Mouse (Mus musculus) midbrain, postnatal 0 days (tissue): ENCODE data around the gene Vsig1. TPM values are rescaled to one million over a fixed set of nuclear protein-coding genes. Genes with fewer than 3 reads are reported as not detected.

Source experiments
- ATAC-seq: fragments of 200-750 bp; cut with Nextera tagmentation; 2 replicates; pipeline ENCODE4 v1.8.0; 2017; ENCODE audit warnings: moderate number of reproducible peaks, mild to moderate bottlenecking, moderate TSS enrichment, moderate library complexity; ENCODE audit not compliant: low FRiP score
- DNase-seq: peaks from one replicate; pipeline ENCODE4 v3.0.0-alpha.2; 2015; ENCODE audit warnings: low spot score
- H3K27ac ChIP-seq: fragments of 300-500 bp; sonication (generic); 2 replicates; pipeline ENCODE4 v1.5.1; 2014; ENCODE audit warnings: low read depth, mild to moderate bottlenecking, low read length, mixed read lengths
- H3K27me3 ChIP-seq: fragments of 300-500 bp; sonication (generic); 2 replicates; pipeline ENCODE4 v1.6.1; 2014; ENCODE audit warnings: low read length, control low read depth, mixed read lengths; ENCODE audit not compliant: insufficient read depth
- H3K36me3 ChIP-seq: fragments of 300-500 bp; sonication (generic); 2 replicates; pipeline ENCODE4 v1.6.1; 2014; ENCODE audit warnings: low read length, control low read depth, mixed read lengths; ENCODE audit not compliant: insufficient read depth
- H3K4me1 ChIP-seq: fragments of 300-500 bp; sonication (generic); 2 replicates; pipeline ENCODE4 v1.6.1; 2014; ENCODE audit warnings: mild to moderate bottlenecking, control low read depth, antibody characterized with exemption, low read length, mixed read lengths; ENCODE audit not compliant: insufficient read depth
- H3K4me2 ChIP-seq: fragments of 300-500 bp; sonication (generic); 2 replicates; pipeline ENCODE4 v1.6.1; 2014; ENCODE audit warnings: low read depth, mild to moderate bottlenecking, low read length, mixed read lengths; ENCODE audit not compliant: poor library complexity, severe bottlenecking
- H3K4me3 ChIP-seq: fragments of 300-500 bp; sonication (generic); 2 replicates; pipeline ENCODE4 v1.5.1; 2014; ENCODE audit warnings: low read depth, mild to moderate bottlenecking, low read length, moderate library complexity
- H3K9ac ChIP-seq: fragments of 300-500 bp; sonication (generic); replicated peaks from 2 replicates; pipeline ENCODE4 v1.6.1; 2014; ENCODE audit warnings: mild to moderate bottlenecking, low read length, moderate library complexity, mixed read lengths; ENCODE audit not compliant: poor library complexity, severe bottlenecking
- H3K9me3 ChIP-seq: fragments of 300-500 bp; sonication (generic); 2 replicates; pipeline ENCODE4 v1.6.1; 2016; ENCODE audit warnings: low read length, control low read depth
- CTCF ChIP-seq: IDR thresholded peaks from 2 replicates; pipeline ENCODE4 v1.5.1; 2016; ENCODE audit warnings: antibody characterized with exemption, mild to moderate bottlenecking
- WGBS: fragments of 180-500 bp; shearing (Covaris S2); extraction: QIAGEN DNeasy Blood & Tissue Kit; methylation state at CpG from one replicate; pipeline ENCODE4 v1.1.7; 2014; 5-methylcytosine and 5-hydroxymethylcytosine counted together
- polyA plus RNA-seq: library from polyadenylated mRNA; unstranded; fragments of >200 nt; fragmentation: Nextera tagmentation; extraction: Ambion mirVana; gene quantifications from 2 replicates; pipeline ENCODE4 v1.2.1, GENCODE M21; 2015
- total RNA-seq: library from RNA; depleted of rRNA; stranded (reverse); fragments of >200 nt; gene quantifications from 2 replicates; pipeline ENCODE4 v1.2.3, GENCODE M21; 2014; rRNA removed

The Vsig1 gene
- 0.11 TPM in 1 of 2 replicates, not detected in the other for total RNA-seq
- polyA plus RNA-seq: 0.12 and 0.16 TPM in 2 replicates

DNA sequence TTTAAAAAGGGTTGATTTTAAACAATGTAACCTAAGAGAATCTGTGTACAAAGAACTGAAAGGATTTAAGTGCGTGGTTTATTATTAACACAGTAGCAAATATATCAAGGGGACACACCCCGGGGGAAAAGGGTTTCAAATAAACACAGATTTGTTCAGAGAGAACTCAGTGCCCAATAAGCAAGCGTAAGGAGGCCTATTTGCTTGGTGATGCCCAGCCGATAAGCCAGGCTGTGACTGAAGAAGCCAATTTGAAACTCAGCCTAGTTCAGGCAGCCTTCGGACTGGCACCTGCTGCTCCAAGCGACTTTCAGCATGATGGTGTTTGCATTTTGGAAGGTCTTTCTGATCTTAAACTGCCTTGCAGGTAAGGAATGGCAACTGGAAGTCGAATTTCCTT, at the start of gene Vsig1:
Vsig1 (plus strand) TSS at position 249 of the 400 bp plus-strand sequence.
- H3K4me2 ChIP-seq: no peak within 1 kb of the TSS
- no peak within 1 kb of the TSS for H3K9ac ChIP-seq
- no peaks in the 10 kb centered on the region for H3K9me3 ChIP-seq
- no peak within 1 kb of the TSS for H3K27ac ChIP-seq
- WGBS: 69% methylated on average over 7 of the region's 7 CpGs
- DNase-seq (no peak), ATAC-seq (no peak)
- H3K4me3 ChIP-seq: no peak within 1 kb of the TSS
- TF ChIP-seq CTCF: no peak
- H3K27me3 ChIP-seq: peaks cover 7% of the 10 kb centered on the region; the same call in 1 of the 2 replicates
- no peaks in the 10 kb centered on the region for H3K36me3 ChIP-seq
- H3K4me1 ChIP-seq: no peaks in the 10 kb centered on the region

- no peak overlapping the region for H3K4me2 ChIP-seq
- no peak overlapping the region for H3K4me3 ChIP-seq
- H3K9ac ChIP-seq: no peak overlapping the region
- H3K27me3 ChIP-seq: no peaks in the 10 kb centered on the region; the same call in 1 of the 2 replicates
- no peaks in the 10 kb centered on the region for H3K36me3 ChIP-seq
- ATAC-seq (no peak), DNase-seq (no peak)
- WGBS: 92% methylated on average over 6 of the region's 6 CpGs
- no peaks in the 10 kb centered on the region for H3K9me3 ChIP-seq
- TF ChIP-seq CTCF: no peak
- H3K27ac ChIP-seq: no peak overlapping the region
- no peaks in the 10 kb centered on the region for H3K4me1 ChIP-seq
Observed at GRCm38 (mm10) chrX:140862760-140863159, 44.6 kb upstream of the Vsig1 start.

GRCm38 (mm10) chrX:140863431-140863830, 44.0 kb upstream of the Vsig1 start:
- Histone ChIP-seq H3K27ac (no peak overlapping the region), H3K9me3 (no peaks in the 10 kb centered on the region), H3K4me3 (no peak overlapping the region), H3K36me3 (no peaks in the 10 kb centered on the region), H3K27me3 (no peaks in the 10 kb centered on the region; the same call in 1 of the 2 replicates), H3K4me1 (no peaks in the 10 kb centered on the region), H3K4me2 (no peak overlapping the region), H3K9ac (no peak overlapping the region)
- no peak for ATAC-seq
- WGBS: 81% methylated on average over 4 of the region's 4 CpGs
- no peak for DNase-seq
- TF ChIP-seq CTCF: no peak

DNA sequence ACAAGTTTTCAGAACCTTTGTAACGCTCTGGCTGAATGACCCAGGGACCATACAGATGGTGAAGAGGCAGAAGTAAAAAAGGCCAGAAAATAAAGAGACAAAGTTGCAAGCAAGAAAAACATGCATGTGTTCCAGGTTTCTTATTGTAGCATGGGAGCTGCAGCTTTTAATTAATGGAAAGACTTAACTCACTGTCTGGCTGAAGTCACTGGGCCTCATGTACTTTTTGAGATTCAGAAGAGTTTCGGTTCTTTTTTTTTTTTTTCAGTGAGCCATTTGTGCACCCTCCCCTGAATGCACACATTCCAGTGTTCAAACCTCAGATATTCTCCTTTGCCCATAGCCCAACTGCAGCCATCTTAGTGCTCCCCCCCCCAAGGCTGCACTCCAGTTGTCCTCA, 20.2 kb upstream of the Vsig1 start:
- ATAC-seq: no peak
- TF ChIP-seq CTCF: no peak
- 77% methylated on average over 2 of the region's 2 CpGs for WGBS
- DNase-seq: no peak
- no peaks in the 10 kb centered on the region for H3K9me3 ChIP-seq
- no peak overlapping the region for H3K4me3 ChIP-seq
- no peak overlapping the region for H3K4me2 ChIP-seq
- H3K9ac ChIP-seq: no peak overlapping the region
- H3K27me3 ChIP-seq: peaks cover 5% of the 10 kb centered on the region; the same call in 1 of the 2 replicates
- H3K36me3 ChIP-seq: no peaks in the 10 kb centered on the region
- H3K4me1 ChIP-seq: no peaks in the 10 kb centered on the region
- no peak overlapping the region for H3K27ac ChIP-seq

DNA sequence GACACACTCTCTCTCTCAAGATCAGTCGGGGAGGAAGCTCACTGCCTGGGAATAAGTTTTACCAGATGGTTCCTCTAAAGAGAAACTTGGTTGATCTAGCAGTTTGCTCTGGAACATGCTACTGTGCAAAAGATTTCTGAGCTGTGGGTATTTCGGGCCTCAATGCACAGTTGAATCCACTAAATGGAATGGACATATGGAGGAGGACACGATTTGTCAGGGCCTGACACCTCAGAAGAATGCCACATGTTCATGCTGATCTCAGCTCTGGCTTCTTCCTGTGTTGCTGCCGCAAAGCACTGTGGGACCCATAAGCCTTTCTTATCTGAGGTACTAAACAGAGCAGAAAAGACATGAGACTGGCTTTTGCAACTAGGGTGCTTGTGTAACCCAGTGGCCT, 15.6 kb upstream of the Vsig1 start:
- WGBS: 84% methylated on average over 4 of the region's 4 CpGs
- Histone ChIP-seq H3K27me3 (peaks cover 5% of the 10 kb centered on the region; the same call in 1 of the 2 replicates), H3K9me3 (no peaks in the 10 kb centered on the region), H3K36me3 (no peaks in the 10 kb centered on the region), H3K4me2 (no peak overlapping the region), H3K4me1 (no peaks in the 10 kb centered on the region), H3K4me3 (no peak overlapping the region), H3K9ac (no peak overlapping the region), H3K27ac (no peak overlapping the region)
- DNase-seq (no peak), ATAC-seq (no peak)
- TF ChIP-seq CTCF: no peak

- Histone ChIP-seq H3K4me1 (no peaks in the 10 kb centered on the region), H3K4me2 (no peak overlapping the region), H3K4me3 (no peak overlapping the region), H3K36me3 (no peaks in the 10 kb centered on the region), H3K9me3 (no peaks in the 10 kb centered on the region), H3K9ac (no peak overlapping the region), H3K27me3 (peaks cover 4% of the 10 kb centered on the region; the same call in 1 of the 2 replicates), H3K27ac (no peak overlapping the region)
- ATAC-seq (no peak), DNase-seq (no peak)
- whole genome bisulfite sequencing: 88% methylated on average over 3 of the region's 3 CpGs
- no peak for TF ChIP-seq CTCF
Observed at GRCm38 (mm10) chrX:140903487-140903886, 3.9 kb upstream of the Vsig1 start.
